Mouse (Mus musculus): ENCODE data around the gene Pyurf. TPM values are rescaled to one million over a fixed set of nuclear protein-coding genes. Genes with fewer than 3 reads are reported as not detected.

Pyurf gene
- 7.7 and 7.9 TPM in 2 replicates for polyA plus RNA-seq (2015; fragmentation: Nextera tagmentation; extraction: Ambion mirVana)

- Histone ChIP-seq H3K4me1 (replicated peaks) (peaks cover 19% of the 10 kb centered on the region), H3K4me2 (peak within 1 kb of the TSS; percentile 91), H3K27ac (peak within 1 kb of the TSS; percentile 91), H3K9me3 (replicated peaks) (no peaks in the 10 kb centered on the region), H3K27me3 (no peaks in the 10 kb centered on the region), H3K9ac (peak within 1 kb of the TSS; percentile 82), H3K4me3 (replicated peaks) (peak within 1 kb of the TSS; percentile 78), H3K36me3 (peaks cover 18% of the 10 kb centered on the region; the same call in 1 of the 2 replicates)
- DNase-seq (peak; percentile 81), ATAC-seq (ENCODE audit: low read depth) (peak; percentile 95)
- under 1% methylated on average over 52 of the region's 52 CpGs for WGBS (ENCODE audit: insufficient replicate concordance)
These were observed at the start of gene Pyurf for GRCm38 (mm10) chr6:57691467-57692261. Gene Pyurf (minus strand): TSS chr6:57692078.

- peaks cover 13% of the 10 kb centered on the region for H3K4me1 ChIP-seq (replicated peaks)
- H3K9me3 ChIP-seq (replicated peaks), result no peaks in the 10 kb centered on the region
- no peak overlapping the region for H3K4me2 ChIP-seq
- 86% methylated on average over 1 of the region's 1 CpGs for WGBS (ENCODE audit: insufficient replicate concordance)
- ATAC-seq (ENCODE audit: low read depth) (peak; percentile 62), DNase-seq (no peak)
- peaks cover 8% of the 10 kb centered on the region for H3K36me3 ChIP-seq
- no peak overlapping the region for H3K27ac ChIP-seq
- no peak overlapping the region for H3K4me3 ChIP-seq (replicated peaks)
- no peaks in the 10 kb centered on the region for H3K27me3 ChIP-seq
- no peak overlapping the region for H3K9ac ChIP-seq
These were observed 29.5 kb upstream of the Pyurf start for GRCm38 (mm10) chr6:57721347-57721746.

GRCm38 (mm10) chr6:57711726-57712125 lies 19.8 kb upstream of the Pyurf start:
- Histone ChIP-seq H3K27me3 (no peaks in the 10 kb centered on the region), H3K9ac (no peak overlapping the region), H3K36me3 (no peaks in the 10 kb centered on the region), H3K9me3 (replicated peaks) (no peaks in the 10 kb centered on the region), H3K4me2 (no peak overlapping the region), H3K4me1 (replicated peaks) (peaks cover 17% of the 10 kb centered on the region), H3K4me3 (replicated peaks) (no peak overlapping the region), H3K27ac (no peak overlapping the region)
- DNase-seq, result no peak
- 15% methylated on average over 1 of the region's 1 CpGs for WGBS (ENCODE audit: insufficient replicate concordance)
- peak; percentile 66 for ATAC-seq (ENCODE audit: low read depth)

GRCm38 (mm10) chr6:57706721-57707120 lies 14.8 kb upstream of the Pyurf start:
- no peak overlapping the region for H3K9ac ChIP-seq
- 86% methylated on average over 1 of the region's 1 CpGs for WGBS (ENCODE audit: insufficient replicate concordance)
- DNase-seq, result no peak
- no peak overlapping the region for H3K4me3 ChIP-seq (replicated peaks)
- H3K9me3 ChIP-seq (replicated peaks), result no peaks in the 10 kb centered on the region
- H3K4me2 ChIP-seq, result no peak overlapping the region
- H3K4me1 ChIP-seq (replicated peaks), result peaks cover 30% of the 10 kb centered on the region
- H3K36me3 ChIP-seq, result no peaks in the 10 kb centered on the region
- ATAC-seq (ENCODE audit: low read depth), result no peak
- no peaks in the 10 kb centered on the region for H3K27me3 ChIP-seq
- no peak overlapping the region for H3K27ac ChIP-seq

GRCm38 (mm10) chr6:57703703-57704102 lies 11.8 kb upstream of the Pyurf start:
- ATAC-seq (ENCODE audit: low read depth), result peak; percentile 2; the same call in 1 of the 2 replicates
- Histone ChIP-seq H3K9me3 (replicated peaks) (no peaks in the 10 kb centered on the region), H3K4me2 (peak overlapping the region; percentile 83), H3K27me3 (no peaks in the 10 kb centered on the region), H3K27ac (peak overlapping the region; percentile 96), H3K4me1 (replicated peaks) (peaks cover 26% of the 10 kb centered on the region), H3K9ac (peak overlapping the region; percentile 91), H3K36me3 (no peaks in the 10 kb centered on the region), H3K4me3 (replicated peaks) (peak overlapping the region; percentile 82)
- WGBS (ENCODE audit: insufficient replicate concordance), result 30% methylated on average over 2 of the region's 2 CpGs
- DNase-seq, result no peak

- Histone ChIP-seq H3K36me3 (no peaks in the 10 kb centered on the region), H3K4me2 (peak overlapping the region; percentile 83), H3K27ac (peak overlapping the region; percentile 96), H3K9ac (peak overlapping the region; percentile 91), H3K4me3 (replicated peaks) (peak overlapping the region; percentile 82), H3K9me3 (replicated peaks) (no peaks in the 10 kb centered on the region), H3K4me1 (replicated peaks) (peaks cover 26% of the 10 kb centered on the region), H3K27me3 (no peaks in the 10 kb centered on the region)
- under 1% methylated on average over 59 of the region's 59 CpGs for WGBS (ENCODE audit: insufficient replicate concordance)
- DNase-seq, result peak; percentile 95
- ATAC-seq (ENCODE audit: low read depth), result peak; percentile 99
These were observed 11.0 kb upstream of the Pyurf start for GRCm38 (mm10) chr6:57702743-57703499.

GRCm38 (mm10) chr6:57702376-57702742 lies 10.5 kb upstream of the Pyurf start, which contains the start of gene Lancl2:
Gene Lancl2 (plus strand): TSS chr6:57702540.
- no peaks in the 10 kb centered on the region for H3K36me3 ChIP-seq

GRCm38 (mm10) chr6:57701686-57702085 lies 9.8 kb upstream of the Pyurf start:
- no peaks in the 10 kb centered on the region for H3K27me3 ChIP-seq
- 75% methylated on average over 4 of the region's 4 CpGs for WGBS (ENCODE audit: insufficient replicate concordance)
- H3K9ac ChIP-seq, result peak overlapping the region; percentile 91; the same call in 1 of the 2 replicates
- H3K4me3 ChIP-seq (replicated peaks), result peak overlapping the region; percentile 82
- H3K9me3 ChIP-seq (replicated peaks), result no peaks in the 10 kb centered on the region
- H3K36me3 ChIP-seq, result no peaks in the 10 kb centered on the region
- H3K4me2 ChIP-seq, result peak overlapping the region; percentile 83
- peaks cover 22% of the 10 kb centered on the region for H3K4me1 ChIP-seq (replicated peaks)
- no peak overlapping the region for H3K27ac ChIP-seq
- ATAC-seq (ENCODE audit: low read depth) (no peak), DNase-seq (no peak)

More at GRCm38 (mm10) chr6:57702376-57702742, 10.5 kb upstream of the Pyurf start, which contains the start of gene Lancl2:
- ATAC-seq (ENCODE audit: low read depth) (peak; percentile 32), DNase-seq (no peak)
- peaks cover 25% of the 10 kb centered on the region for H3K4me1 ChIP-seq (replicated peaks)
- no peaks in the 10 kb centered on the region for H3K9me3 ChIP-seq (replicated peaks)
- peak within 1 kb of the TSS; percentile 83 for H3K4me2 ChIP-seq
- under 1% methylated on average over 10 of the region's 10 CpGs for WGBS (ENCODE audit: insufficient replicate concordance)
- peak within 1 kb of the TSS; percentile 82 for H3K4me3 ChIP-seq (replicated peaks)
- peak within 1 kb of the TSS; percentile 96 for H3K27ac ChIP-seq
- peak within 1 kb of the TSS; percentile 91 for H3K9ac ChIP-seq
- H3K27me3 ChIP-seq, result no peaks in the 10 kb centered on the region

- Histone ChIP-seq H3K4me2 (no peak overlapping the region), H3K27ac (no peak overlapping the region), H3K4me3 (replicated peaks) (no peak overlapping the region), H3K9ac (no peak overlapping the region), H3K27me3 (no peaks in the 10 kb centered on the region), H3K4me1 (replicated peaks) (peaks cover 19% of the 10 kb centered on the region), H3K9me3 (replicated peaks) (no peaks in the 10 kb centered on the region), H3K36me3 (peaks cover 14% of the 10 kb centered on the region; the same call in 1 of the 2 replicates)
- no peak for ATAC-seq (ENCODE audit: low read depth)
- WGBS (ENCODE audit: insufficient replicate concordance), result 74% methylated on average over 3 of the region's 3 CpGs
- no peak for DNase-seq
These were observed 1.2 kb upstream of the Pyurf start for GRCm38 (mm10) chr6:57693116-57693515.

- no peaks in the 10 kb centered on the region for H3K27me3 ChIP-seq
- H3K27ac ChIP-seq, result no peak overlapping the region
- no peaks in the 10 kb centered on the region for H3K9me3 ChIP-seq (replicated peaks)
- H3K9ac ChIP-seq, result no peak overlapping the region
- H3K4me1 ChIP-seq (replicated peaks), result no peaks in the 10 kb centered on the region
- no peak overlapping the region for H3K4me3 ChIP-seq (replicated peaks)
- WGBS (ENCODE audit: insufficient replicate concordance), result 83% methylated on average over 1 of the region's 1 CpGs
- no peak for DNase-seq
- no peak for ATAC-seq (ENCODE audit: low read depth)
- peaks cover 26% of the 10 kb centered on the region for H3K36me3 ChIP-seq
- no peak overlapping the region for H3K4me2 ChIP-seq
These were observed 7.7 kb downstream of the Pyurf start for GRCm38 (mm10) chr6:57684156-57684555.

- Histone ChIP-seq H3K9ac (no peak overlapping the region), H3K4me2 (no peak overlapping the region), H3K4me3 (replicated peaks) (no peak overlapping the region), H3K9me3 (replicated peaks) (no peaks in the 10 kb centered on the region), H3K27me3 (no peaks in the 10 kb centered on the region), H3K4me1 (replicated peaks) (no peaks in the 10 kb centered on the region), H3K27ac (no peak overlapping the region), H3K36me3 (no peaks in the 10 kb centered on the region)
- ATAC-seq (ENCODE audit: low read depth) (no peak), DNase-seq (no peak)
- WGBS (ENCODE audit: insufficient replicate concordance), result 44% methylated on average over 4 of the region's 4 CpGs
These were observed 30.6 kb downstream of the Pyurf start for GRCm38 (mm10) chr6:57661295-57661694.

Data from liver, embryonic 13.5 days (tissue).